Mouse (Mus musculus) embryonic fibroblast, embryonic 13.5 days (primary cell): ENCODE measurements around the gene Ncs1.

ENCODE experiments used
- CTCF ChIP-seq: IDR thresholded peaks from 2 replicates; pipeline ENCODE4 v1.5.1; 2011; ENCODE audit warnings: mild to moderate bottlenecking, control low read depth, low read length, moderate library complexity, borderline replicate concordance; ENCODE audit not compliant: insufficient read depth
- POLR2A ChIP-seq: IDR thresholded peaks from 2 replicates; pipeline ENCODE4 v1.6.1; 2011; ENCODE audit warnings: low read depth, mild to moderate bottlenecking, control low read depth, low read length, moderate library complexity

- TF ChIP-seq CTCF (no peak), POLR2A (no peak)
These were observed 38.9 kb downstream of the Ncs1 start for GRCm38 (mm10) chr2:31284531-31284930.
